Mouse (Mus musculus) erythroblast, embryonic 14.5 days (primary cell): ENCODE results near the gene Pik3r2. TPM values are rescaled to one million over a fixed set of nuclear protein-coding genes. Genes with fewer than 3 reads are reported as not detected.

ENCODE experiments used
- H3K27me3 ChIP-seq: 2 replicates; pipeline ENCODE4 v1.6.1; 2012; ENCODE audit warnings: inconsistent platforms; ENCODE audit not compliant: control insufficient read depth
- H3K36me3 ChIP-seq: 2 replicates; pipeline ENCODE4 v1.6.1; 2012; ENCODE audit warnings: mild to moderate bottlenecking, inconsistent platforms; ENCODE audit not compliant: control insufficient read depth
- H3K4me1 ChIP-seq: 2 replicates; pipeline ENCODE4 v1.6.1; 2012; ENCODE audit warnings: inconsistent platforms; ENCODE audit not compliant: control insufficient read depth
- H3K4me3 ChIP-seq: replicated peaks from 2 replicates; pipeline ENCODE3; 2012; ENCODE audit warnings: moderate library complexity, mild to moderate bottlenecking, inconsistent platforms
- H3K9me3 ChIP-seq: 2 replicates; pipeline ENCODE4 v1.6.1; 2012; ENCODE audit warnings: low read length, inconsistent platforms, mixed read lengths; ENCODE audit not compliant: control insufficient read depth
- GATA1 ChIP-seq: IDR thresholded peaks from 2 replicates; pipeline ENCODE4 v1.6.1; 2012; ENCODE audit warnings: low read length, inconsistent platforms, mixed read lengths
- TAL1 ChIP-seq: IDR thresholded peaks from 3 replicates; pipeline ENCODE4 v1.6.1; 2012; ENCODE audit warnings: low read length, inconsistent platforms, mixed read lengths
- polyA plus RNA-seq: library from polyadenylated mRNA; stranded (reverse); fragments of >175 nt; gene quantifications from 2 replicates; pipeline ENCODE4 v1.2.3, GENCODE M21; 2012

Pik3r2 gene
- polyA plus RNA-seq, 1 experiment: 3.8 TPM

DNA sequence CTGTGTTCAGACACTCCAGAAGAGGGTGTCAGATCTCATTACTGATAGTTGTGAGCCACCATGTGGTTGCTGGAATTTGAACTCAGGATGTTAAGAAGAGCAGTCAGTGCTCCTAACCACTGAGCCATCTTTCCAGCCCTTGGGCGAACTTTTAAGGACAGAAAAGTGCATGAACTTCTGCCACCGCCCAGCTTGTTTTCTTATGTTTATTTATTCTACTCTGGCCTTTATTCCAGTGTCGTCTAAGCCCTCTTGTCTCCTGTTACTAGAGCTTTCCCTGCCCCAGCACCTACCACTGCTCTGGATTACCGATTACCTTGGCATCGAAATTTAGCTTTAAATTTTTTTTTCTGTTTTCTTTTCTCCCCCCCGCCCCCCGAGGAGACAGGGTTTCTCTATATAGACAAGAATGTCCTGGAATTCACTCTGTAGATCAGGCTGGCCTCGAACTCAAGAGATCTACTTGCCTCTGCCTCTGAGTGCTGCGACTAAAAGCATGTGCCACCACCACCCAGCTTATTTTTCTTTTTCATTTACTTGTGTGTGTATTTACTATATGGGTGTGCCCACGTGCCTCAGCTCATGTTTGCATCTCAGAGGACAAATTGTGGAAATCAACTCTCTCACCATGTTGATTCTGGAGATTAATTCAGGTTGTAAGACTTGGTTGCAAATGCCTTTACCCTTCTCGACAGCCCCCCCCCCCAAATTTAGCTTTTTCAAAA is 26.4 kb upstream of the Pik3r2 start:
- Histone ChIP-seq H3K9me3 (no peaks in the 10 kb centered on the region; the same call in 1 of the 2 replicates), H3K27me3 (peaks cover 42% of the 10 kb centered on the region), H3K4me1 (peaks cover 62% of the 10 kb centered on the region), H3K36me3 (no peaks in the 10 kb centered on the region), H3K4me3 (peak overlapping the region; percentile 66)
- TF ChIP-seq TAL1 (no peak), GATA1 (no peak)

DNA sequence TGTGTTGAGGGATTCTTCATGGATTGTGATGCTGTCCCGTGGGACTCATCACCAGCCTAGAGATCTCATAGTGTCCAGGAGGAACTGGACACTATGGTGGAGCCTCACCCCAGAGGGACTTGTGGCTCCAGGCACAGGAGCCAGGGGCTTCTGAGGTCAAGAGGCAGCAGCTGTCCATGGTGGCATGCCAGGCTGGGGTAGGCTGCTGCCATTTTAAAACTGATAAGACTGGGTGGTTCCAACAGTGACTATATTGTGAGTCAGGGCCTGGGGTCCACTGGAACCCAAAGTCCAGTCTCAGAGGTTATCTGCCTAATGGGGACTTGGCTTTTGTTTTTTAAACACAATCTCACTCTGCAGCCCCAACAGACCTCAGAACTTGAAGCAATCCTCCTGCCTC is 25.3 kb upstream of the Pik3r2 start:
- no peaks in the 10 kb centered on the region for H3K36me3 ChIP-seq
- no peak for TF ChIP-seq TAL1
- TF ChIP-seq GATA1: no peak
- no peaks in the 10 kb centered on the region; the same call in 1 of the 2 replicates for H3K9me3 ChIP-seq
- H3K4me1 ChIP-seq: peaks cover 65% of the 10 kb centered on the region
- H3K27me3 ChIP-seq: peaks cover 53% of the 10 kb centered on the region
- no peak overlapping the region for H3K4me3 ChIP-seq

DNA sequence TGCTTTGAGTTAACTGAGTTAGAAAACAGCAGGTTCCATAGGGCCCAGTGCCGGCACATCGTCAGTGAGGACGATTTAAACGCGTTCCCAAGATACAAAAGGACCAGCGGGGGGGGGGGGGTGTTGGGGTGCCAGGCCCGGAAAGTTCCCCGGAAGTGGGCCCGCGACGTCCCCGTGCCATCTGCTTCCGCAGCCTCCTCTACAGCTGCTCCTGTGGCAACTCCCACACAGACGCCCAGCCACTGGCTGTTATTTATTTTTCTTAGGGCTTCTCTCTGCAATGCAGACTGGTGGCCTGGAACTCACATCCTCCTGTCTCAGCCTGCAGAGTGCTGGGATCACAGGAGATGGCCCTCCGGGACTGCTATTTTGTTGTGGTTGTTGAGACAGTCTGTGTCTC is 24.6 kb upstream of the Pik3r2 start:
- no peaks in the 10 kb centered on the region for H3K36me3 ChIP-seq
- H3K4me3 ChIP-seq: no peak overlapping the region
- peaks cover 66% of the 10 kb centered on the region for H3K4me1 ChIP-seq
- no peak for TF ChIP-seq GATA1
- no peak for TF ChIP-seq TAL1
- H3K27me3 ChIP-seq: peaks cover 60% of the 10 kb centered on the region
- H3K9me3 ChIP-seq: no peaks in the 10 kb centered on the region; the same call in 1 of the 2 replicates

DNA sequence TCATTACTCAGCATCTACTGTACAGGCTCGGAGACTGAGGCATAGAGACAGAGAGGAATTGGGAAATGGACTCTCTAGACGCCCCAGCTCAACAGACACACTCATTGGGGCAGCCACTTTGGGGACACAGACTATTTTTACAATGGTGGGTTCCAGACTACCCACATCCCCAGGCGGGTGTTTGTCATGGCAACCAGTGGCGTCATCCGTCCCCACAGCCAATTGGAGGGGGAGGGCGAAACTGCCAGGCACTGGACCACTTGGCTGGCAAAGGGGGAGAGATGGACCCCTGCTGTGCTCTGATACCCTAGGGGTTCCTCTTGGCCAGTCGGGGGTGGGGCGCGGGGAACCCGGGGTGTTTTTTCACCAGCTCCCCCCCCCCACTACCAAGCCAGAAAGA is 24.1 kb upstream of the Pik3r2 start:
- no peak for TF ChIP-seq TAL1
- peaks cover 66% of the 10 kb centered on the region for H3K4me1 ChIP-seq
- H3K4me3 ChIP-seq: no peak overlapping the region
- no peaks in the 10 kb centered on the region; the same call in 1 of the 2 replicates for H3K9me3 ChIP-seq
- no peaks in the 10 kb centered on the region for H3K36me3 ChIP-seq
- H3K27me3 ChIP-seq: peaks cover 62% of the 10 kb centered on the region

DNA sequence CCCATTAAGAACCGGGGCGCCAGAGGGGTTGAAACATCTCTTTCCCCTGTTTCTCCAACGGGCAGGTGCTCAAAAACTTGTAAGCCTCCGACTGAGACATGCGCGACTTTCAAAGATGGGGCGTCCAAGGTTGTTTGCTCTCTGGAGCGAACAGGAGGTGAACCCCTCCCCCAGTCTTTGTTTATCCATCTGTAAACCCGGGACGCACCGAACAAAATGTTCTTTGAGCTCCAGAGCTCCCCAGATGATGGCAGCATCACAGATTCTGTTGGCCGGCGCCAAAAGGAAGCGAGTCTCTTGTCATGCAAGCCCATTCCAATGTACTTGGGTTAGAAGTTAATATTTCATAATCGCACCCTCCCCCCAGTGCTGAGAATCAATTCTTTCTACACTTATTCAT is 21.8 kb upstream of the Pik3r2 start:
- peaks cover 78% of the 10 kb centered on the region for H3K27me3 ChIP-seq
- no peaks in the 10 kb centered on the region; the same call in 1 of the 2 replicates for H3K9me3 ChIP-seq
- H3K4me3 ChIP-seq: no peak overlapping the region
- peaks cover 60% of the 10 kb centered on the region for H3K4me1 ChIP-seq
- TF ChIP-seq GATA1 (no peak), TAL1 (no peak)
- no peaks in the 10 kb centered on the region for H3K36me3 ChIP-seq

DNA sequence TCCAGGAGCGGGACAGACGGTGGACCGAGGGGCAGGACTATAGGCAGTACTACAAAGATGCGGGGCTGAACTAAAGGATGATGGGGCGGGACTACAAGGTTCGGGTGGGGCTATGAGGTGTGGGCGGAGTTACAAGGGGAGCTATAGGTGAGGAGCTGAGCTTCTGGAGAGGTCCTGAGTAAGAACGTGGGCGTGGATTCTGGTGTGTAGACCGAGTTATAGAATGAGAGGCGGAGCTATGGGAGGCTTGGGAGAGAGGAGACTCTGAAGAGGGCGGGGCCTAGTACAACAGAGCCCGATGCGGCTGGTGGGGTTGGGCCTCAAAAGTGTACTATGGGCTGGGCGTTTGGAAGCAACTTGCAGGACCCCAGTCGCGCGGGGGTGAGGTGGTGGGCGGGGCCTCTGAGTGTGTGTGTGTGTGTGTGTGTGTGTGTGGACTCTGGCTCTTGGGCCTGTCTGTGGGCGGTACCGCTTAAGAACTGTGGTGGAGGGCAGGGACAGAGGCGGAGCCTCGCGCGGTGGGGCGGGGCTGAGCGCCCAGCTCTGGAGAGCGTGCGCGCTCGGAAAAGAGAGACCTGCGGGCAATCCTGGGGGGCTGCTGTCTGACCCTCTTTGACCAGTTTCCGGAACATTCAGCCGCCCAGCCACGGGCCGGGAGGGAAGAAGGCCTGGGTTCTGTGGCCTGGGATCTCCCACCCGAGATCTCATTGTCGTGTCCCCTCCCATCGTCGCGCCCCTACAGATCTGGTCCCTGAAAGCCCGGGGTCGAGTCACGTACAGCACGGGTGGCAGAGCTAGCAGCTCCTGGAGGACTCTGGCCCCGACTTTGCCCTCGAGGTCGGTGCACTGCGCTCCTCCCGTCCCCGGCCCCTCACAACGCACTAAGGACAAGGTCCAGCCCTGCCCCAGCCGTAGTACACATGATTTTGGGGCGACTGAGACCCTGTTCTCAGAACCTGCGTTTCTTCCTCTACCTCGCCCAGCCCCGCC is 20.9 kb upstream of the Pik3r2 start:
- Histone ChIP-seq H3K36me3 (no peaks in the 10 kb centered on the region), H3K9me3 (peaks cover 6% of the 10 kb centered on the region), H3K4me3 (peak overlapping the region; percentile 68), H3K4me1 (peaks cover 62% of the 10 kb centered on the region), H3K27me3 (peaks cover 81% of the 10 kb centered on the region)
- TF ChIP-seq GATA1: no peak
- no peak for TF ChIP-seq TAL1

DNA sequence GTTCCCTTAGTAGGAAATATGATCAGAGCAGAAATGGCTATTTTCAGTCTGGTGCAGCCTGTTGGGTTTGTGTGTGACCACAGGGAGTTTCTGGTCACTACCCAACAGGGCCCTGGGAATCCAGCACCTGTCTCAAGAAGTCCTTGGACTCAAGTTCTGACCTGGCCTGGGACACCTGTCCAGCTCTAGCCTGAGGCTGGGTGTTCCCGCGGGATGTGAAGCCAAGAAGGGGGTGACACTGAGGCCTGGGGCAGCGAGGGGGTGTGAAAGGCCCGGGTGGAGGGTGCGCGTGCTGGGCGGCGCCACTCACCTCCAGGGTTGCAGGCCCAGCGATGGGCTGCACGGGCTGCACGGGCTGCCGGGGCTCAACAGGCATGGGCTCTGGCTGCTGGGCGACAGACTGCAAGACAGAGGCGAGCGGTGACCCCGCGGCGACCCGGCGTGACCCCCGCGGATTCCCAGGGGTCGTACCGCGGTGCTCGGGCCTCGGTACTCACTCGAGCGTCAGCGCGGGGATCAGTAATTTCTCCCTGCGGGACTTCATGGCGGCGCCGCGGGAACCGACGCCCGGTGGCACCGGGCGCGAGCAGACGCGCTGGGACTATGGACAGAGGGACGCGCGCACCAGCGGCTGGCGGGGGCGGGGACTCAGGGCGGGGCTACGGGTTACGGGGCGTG is 20.0 kb upstream of the Pik3r2 start:
- Histone ChIP-seq H3K4me3 (peak overlapping the region; percentile 68), H3K4me1 (peaks cover 63% of the 10 kb centered on the region), H3K27me3 (peaks cover 78% of the 10 kb centered on the region), H3K36me3 (no peaks in the 10 kb centered on the region), H3K9me3 (peaks cover 7% of the 10 kb centered on the region)
- TF ChIP-seq TAL1 (no peak), GATA1 (no peak)

DNA sequence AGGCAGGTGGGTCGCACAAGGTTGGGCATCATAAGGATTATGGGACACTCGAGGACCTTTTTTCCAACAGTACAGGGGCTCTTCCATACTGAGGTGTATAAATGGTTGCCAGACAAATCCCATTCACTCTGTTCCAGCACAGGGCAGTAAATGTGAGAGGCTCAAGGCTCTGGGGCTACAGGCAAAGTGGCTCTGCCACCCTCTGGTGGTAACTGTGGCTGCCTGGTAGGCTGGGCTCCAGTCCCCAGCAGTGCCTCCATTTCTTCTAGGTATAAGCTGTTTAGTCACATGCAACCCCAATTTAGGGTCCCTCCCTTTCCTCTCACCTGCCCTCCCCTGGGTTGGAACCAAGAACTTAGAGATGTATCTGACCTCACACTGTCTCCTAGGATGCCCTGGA is 18.9 kb upstream of the Pik3r2 start:
- H3K36me3 ChIP-seq: no peaks in the 10 kb centered on the region
- H3K9me3 ChIP-seq: peaks cover 7% of the 10 kb centered on the region
- TF ChIP-seq GATA1: no peak
- no peak for TF ChIP-seq TAL1
- H3K27me3 ChIP-seq: peaks cover 69% of the 10 kb centered on the region
- peaks cover 75% of the 10 kb centered on the region for H3K4me1 ChIP-seq
- no peak overlapping the region for H3K4me3 ChIP-seq
